Mouse (Mus musculus) olfactory bulb, adult 2 months (tissue): ENCODE results near the gene Dmpk.

ENCODE experiments used
- CTCF ChIP-seq: fragments of 200-500 bp; IDR thresholded peaks from 2 replicates; pipeline ENCODE4 v1.5.1; 2012; ENCODE audit warnings: low read depth, mild to moderate bottlenecking, low read length, moderate library complexity; ENCODE audit not compliant: insufficient read depth
- POLR2A ChIP-seq: fragments of 200-500 bp; IDR thresholded peaks from 2 replicates; pipeline ENCODE4 v1.6.1; 2012; ENCODE audit warnings: mild to moderate bottlenecking, low read depth, low read length, moderate library complexity; ENCODE audit not compliant: insufficient read depth

DNA sequence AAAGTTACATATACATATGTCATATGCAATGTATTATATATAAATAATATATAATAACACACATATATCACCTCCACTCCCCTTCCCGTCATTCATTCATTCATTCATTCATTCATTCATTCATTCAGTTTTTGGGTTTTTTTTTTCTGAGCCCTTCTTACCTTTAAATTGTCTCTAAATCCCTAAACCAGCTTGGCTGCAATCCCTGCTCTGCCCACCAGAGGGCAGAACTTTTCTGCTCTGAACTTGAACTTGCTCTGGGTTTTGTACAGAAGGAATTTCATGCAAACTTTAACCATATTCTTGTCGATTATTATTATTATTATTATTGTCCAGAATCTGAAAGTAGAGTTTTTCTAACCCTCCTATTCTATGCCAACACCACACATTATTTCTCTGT is 14.9 kb upstream of the Dmpk start:
- TF ChIP-seq CTCF (no peak), POLR2A (no peak)
